8 mouse cellular contexts compared by ENCODE assay signal in genomic region chr12:111041196-111041595, GRCm38 (mm10). TPM values are rescaled to one million over a fixed set of nuclear protein-coding genes. Genes with fewer than 3 reads are reported as not detected.
DNase-seq lines count a peak whose midpoint lies in the region; ATAC-seq lines count a peak whose summit lies in the region.

No protein-coding gene starts in this region.

- ATAC-seq in hindbrain, embryonic 15.5 days (ENCODE audit: low FRiP score, low read depth), result no peak
- ATAC-seq in liver, embryonic 13.5 days (ENCODE audit: low read depth), result no peak

- H3K4me1 ChIP-seq in hindbrain, embryonic 15.5 days (replicated peaks), result peaks cover 23% of the 10 kb centered on the region
- peaks cover 63% of the 10 kb centered on the region for H3K4me1 ChIP-seq in liver, embryonic 13.5 days (replicated peaks)

- no peak overlapping the region for H3K9ac ChIP-seq in hindbrain, embryonic 15.5 days
- peak overlapping the region; percentile 99 for H3K9ac ChIP-seq in liver, embryonic 13.5 days

- 46% methylated on average over 4 of the region's 4 CpGs for WGBS in hindbrain, embryonic 15.5 days
- 19% methylated on average over 4 of the region's 4 CpGs for WGBS in liver, embryonic 13.5 days (ENCODE audit: insufficient replicate concordance)

- peak; percentile 47 for DNase-seq in CD4-positive helper T cell, adult 2 months (ENCODE audit: low read depth, low spot score)
- peak; percentile 61 for DNase-seq in adrenal gland, postnatal 14 days
- DNase-seq in fibroblast of lung, adult 2 months (ENCODE audit: low read depth), result peak; percentile 43
- DNase-seq in liver, embryonic 13.5 days, result peak; percentile 15
- peak; percentile 27 to 28 for DNase-seq in natural killer cell, adult 2 months (ENCODE audit: low spot score in 2 of 2)
- DNase-seq in spleen, adult 12 weeks (ENCODE audit: low spot score), result no peak
- no peak for DNase-seq in ovary, postnatal 36 days (ENCODE audit: low spot score)

- H3K9me3 ChIP-seq in hindbrain, embryonic 15.5 days, result no peaks in the 10 kb centered on the region
- H3K9me3 ChIP-seq in liver, embryonic 13.5 days (replicated peaks), result no peaks in the 10 kb centered on the region

- H3K27me3 ChIP-seq in hindbrain, embryonic 15.5 days, result no peaks in the 10 kb centered on the region
- no peaks in the 10 kb centered on the region for H3K27me3 ChIP-seq in liver, embryonic 13.5 days

- H3K27ac ChIP-seq in hindbrain, embryonic 15.5 days (replicated peaks), result no peak overlapping the region
- H3K27ac ChIP-seq in liver, embryonic 13.5 days, result peak overlapping the region; percentile 27; the same call in 1 of the 2 replicates

- peak overlapping the region; percentile 95 for H3K4me2 ChIP-seq in hindbrain, embryonic 15.5 days
- H3K4me2 ChIP-seq in liver, embryonic 13.5 days, result peak overlapping the region; percentile 99

- H3K4me3 ChIP-seq in hindbrain, embryonic 15.5 days, result peak overlapping the region; percentile 75
- peak overlapping the region; percentile 91 for H3K4me3 ChIP-seq in liver, embryonic 13.5 days (replicated peaks)

- H3K36me3 ChIP-seq in hindbrain, embryonic 15.5 days, result no peaks in the 10 kb centered on the region
- H3K36me3 ChIP-seq in liver, embryonic 13.5 days, result peaks cover 18% of the 10 kb centered on the region

RNA-seq across cellular contexts. Expression of gene Rcor1, which starts 2.0 kb away (rescaled TPM):
- total RNA-seq in adrenal gland, postnatal 14 days (2021), result 46.4 and 48.0 TPM in 2 replicates
- 5.7 and 5.9 TPM in 2 replicates for polyA plus RNA-seq in hindbrain, embryonic 15.5 days (2015; fragmentation: Nextera tagmentation; extraction: Ambion mirVana)
- 5.8 and 6.1 TPM in 2 replicates for polyA plus RNA-seq in liver, embryonic 13.5 days (2015; fragmentation: Nextera tagmentation; extraction: Ambion mirVana)

Comparison
In these comparisons a context has a peak if more than half of its experiments do, and no peak if none do; other contexts are left out.
1. DNase-seq: peak in CD4-positive helper T cell, adult 2 months (single experiment), adrenal gland, postnatal 14 days (single experiment), fibroblast of lung, adult 2 months (single experiment), liver, embryonic 13.5 days (single experiment) and natural killer cell, adult 2 months (2 of 2); none in spleen, adult 12 weeks (single experiment) and ovary, postnatal 36 days (single experiment).